Mouse (Mus musculus): ENCODE measurements at regions not wholly inside any gene's neighbourhood (a gene's known extent, or its start where the extent isn't known, plus 50 kb on each side); places are given as distances from the start of the nearest gene placed in this dataset.

DNA sequence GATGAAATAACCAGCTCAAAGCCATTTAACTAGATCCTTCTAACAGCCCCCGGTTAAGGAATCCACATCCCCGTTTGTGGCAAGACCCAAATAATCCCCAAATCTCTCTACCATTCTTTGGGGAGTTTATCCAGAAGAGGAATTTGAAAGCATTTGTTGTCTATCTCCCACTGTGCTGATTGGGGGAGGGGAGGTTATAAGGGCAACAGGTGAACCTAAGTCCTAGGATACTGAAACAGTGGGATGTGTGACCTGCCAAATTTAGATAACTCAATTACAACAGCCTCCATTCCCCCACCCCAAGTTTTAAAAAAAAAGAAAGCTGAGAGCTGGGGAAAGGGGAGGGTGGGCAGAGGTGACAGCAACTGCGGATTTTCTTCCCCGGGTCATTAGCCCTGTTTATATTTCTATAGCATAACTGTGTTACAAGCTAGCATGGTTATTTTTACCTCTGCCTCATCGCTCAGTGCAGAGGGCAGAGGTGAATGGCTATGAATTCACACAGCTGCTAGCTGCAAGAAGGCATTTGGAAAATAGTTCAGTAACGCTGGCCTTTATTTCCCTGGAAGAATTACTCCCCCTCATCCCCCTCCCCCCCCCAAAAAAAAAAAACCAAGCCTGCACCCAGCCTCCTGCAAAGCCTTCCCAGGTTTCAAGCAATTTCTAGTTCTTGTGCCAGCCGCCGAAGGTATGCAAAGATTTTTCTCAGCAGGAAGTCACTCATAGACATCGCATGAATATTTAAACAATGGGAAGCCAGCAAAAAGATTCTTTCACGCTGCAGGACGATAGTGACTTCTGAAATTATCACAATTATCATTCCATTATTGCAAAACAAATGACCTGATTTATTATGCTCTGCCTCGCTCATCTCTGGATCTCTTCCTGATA, 388.5 kb upstream of the Acvr2a start:
- Histone ChIP-seq H3K27me3 (replicated peaks; ENCODE audit: control insufficient read depth, insufficient read depth, low read length) (no peaks in the 10 kb centered on the region), H3K36me3 (ENCODE audit: control insufficient read depth, insufficient read depth, low read length) (no peaks in the 10 kb centered on the region), H3K9me3 (ENCODE audit: control insufficient read depth, low read length) (no peaks in the 10 kb centered on the region), H3K27ac (ENCODE audit: low read depth) (no peak overlapping the region), H3K4me1 (replicated peaks; ENCODE audit: control insufficient read depth, insufficient read depth, low read length) (peaks cover 19% of the 10 kb centered on the region; the same call in 1 of the 2 replicates), H3K4me3 (ENCODE audit: low read depth, low read length) (no peak overlapping the region), H3K4me2 (ENCODE audit: low read length) (no peak overlapping the region), H3K9ac (ENCODE audit: low read length) (no peak overlapping the region)
- WGBS = 16% methylated on average over 12 of the region's 12 CpGs
- DNase-seq (ENCODE audit: low spot score) = no peak
- no peak for ATAC-seq (replicated peaks; ENCODE audit: low FRiP score, low TSS enrichment, low read depth)

DNA sequence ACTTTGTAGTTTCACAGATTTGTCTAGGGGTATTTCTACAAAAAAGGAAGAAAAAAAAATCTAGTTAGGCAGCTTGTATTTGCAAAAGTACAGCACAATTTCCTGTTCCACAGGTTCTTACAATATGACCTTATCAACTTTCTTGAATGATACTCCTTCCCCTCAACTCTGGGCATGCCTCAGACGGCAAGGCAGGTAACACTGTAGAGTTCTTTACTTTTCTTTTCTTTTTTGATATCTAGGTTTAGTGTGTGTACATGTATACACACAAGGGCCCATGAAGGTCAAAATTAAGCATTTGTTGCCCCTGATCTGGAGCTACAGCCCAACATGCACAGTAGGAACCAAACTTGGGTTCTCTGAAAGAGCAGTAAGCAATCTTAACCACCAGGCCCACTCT, 381.4 kb upstream of the Acvr2a start:
- Histone ChIP-seq H3K27ac (ENCODE audit: low read depth) (no peak overlapping the region), H3K4me3 (ENCODE audit: low read depth, low read length) (no peak overlapping the region)

DNA sequence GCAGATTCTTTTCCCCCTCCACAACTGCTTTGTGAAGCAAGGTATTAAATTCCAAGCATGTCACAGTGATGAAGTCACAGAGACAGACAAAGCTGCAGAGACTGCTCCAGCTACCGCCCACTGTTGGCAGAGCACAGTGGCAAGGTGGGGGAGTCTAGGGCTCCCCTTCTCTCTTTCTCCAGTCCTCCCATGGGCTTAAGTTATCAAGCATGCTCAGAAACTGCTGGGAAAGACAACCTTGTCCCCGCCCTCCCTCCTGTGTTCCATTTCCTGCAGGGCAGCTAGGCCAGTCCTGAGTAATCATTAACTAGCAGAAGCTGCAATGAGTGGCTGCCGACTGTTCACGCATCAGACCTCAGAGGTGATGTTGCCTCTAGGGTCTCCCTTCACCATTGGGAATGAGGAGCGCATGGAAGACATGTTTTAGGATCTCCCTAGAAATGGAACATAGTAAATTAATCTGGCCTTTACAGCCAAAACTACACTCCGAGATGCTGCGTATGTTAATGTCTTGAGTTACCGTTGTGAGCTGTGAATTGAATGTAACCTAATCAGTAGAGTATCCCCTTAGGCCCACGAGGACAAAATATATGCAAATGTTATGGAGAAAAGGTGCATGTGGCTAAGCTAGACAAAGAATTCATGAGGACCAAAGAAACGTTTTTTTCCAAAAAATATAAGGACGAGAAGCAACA, 372.5 kb upstream of the Acvr2a start:
- Histone ChIP-seq H3K9ac (ENCODE audit: low read length) (no peak overlapping the region), H3K36me3 (ENCODE audit: control insufficient read depth, insufficient read depth, low read length) (no peaks in the 10 kb centered on the region), H3K4me3 (ENCODE audit: low read depth, low read length) (no peak overlapping the region), H3K9me3 (ENCODE audit: control insufficient read depth, low read length) (no peaks in the 10 kb centered on the region), H3K27ac (ENCODE audit: low read depth) (peak overlapping the region; percentile 1; the same call in 1 of the 2 replicates), H3K4me1 (replicated peaks; ENCODE audit: control insufficient read depth, insufficient read depth, low read length) (peaks cover 9% of the 10 kb centered on the region; the same call in 1 of the 2 replicates), H3K4me2 (ENCODE audit: low read length) (0 out of 2 replicates have a peak overlapping the region, but pooled peaks have one; percentile 1), H3K27me3 (replicated peaks; ENCODE audit: control insufficient read depth, insufficient read depth, low read length) (no peaks in the 10 kb centered on the region)
- peak; percentile 88 for ATAC-seq (replicated peaks; ENCODE audit: low FRiP score, low TSS enrichment, low read depth)
- peak; percentile 75 for DNase-seq (ENCODE audit: low spot score)
- WGBS = 38% methylated on average over 11 of the region's 11 CpGs

More for the DNA sequence above, 381.4 kb upstream of the Acvr2a start:
- H3K9ac ChIP-seq (ENCODE audit: low read length) = no peak overlapping the region
- no peaks in the 10 kb centered on the region for H3K36me3 ChIP-seq (ENCODE audit: control insufficient read depth, insufficient read depth, low read length)
- 68% methylated on average over 1 of the region's 1 CpGs for WGBS
- ATAC-seq (replicated peaks; ENCODE audit: low FRiP score, low TSS enrichment, low read depth) = no peak
- no peak overlapping the region for H3K4me2 ChIP-seq (ENCODE audit: low read length)
- H3K9me3 ChIP-seq (ENCODE audit: control insufficient read depth, low read length) = no peaks in the 10 kb centered on the region
- H3K4me1 ChIP-seq (replicated peaks; ENCODE audit: control insufficient read depth, insufficient read depth, low read length) = no peaks in the 10 kb centered on the region
- H3K27me3 ChIP-seq (replicated peaks; ENCODE audit: control insufficient read depth, insufficient read depth, low read length) = no peaks in the 10 kb centered on the region
- no peak for DNase-seq (ENCODE audit: low spot score)

- peak; percentile 28; the same call in 1 of the 2 replicates for ATAC-seq (replicated peaks; ENCODE audit: low FRiP score, low TSS enrichment, low read depth)
- Histone ChIP-seq H3K9me3 (ENCODE audit: control insufficient read depth, low read length) (no peaks in the 10 kb centered on the region), H3K4me3 (ENCODE audit: low read depth, low read length) (no peak overlapping the region), H3K4me2 (ENCODE audit: low read length) (no peak overlapping the region), H3K27ac (ENCODE audit: low read depth) (peak overlapping the region; percentile 1; the same call in 1 of the 2 replicates), H3K4me1 (replicated peaks; ENCODE audit: control insufficient read depth, insufficient read depth, low read length) (peaks cover 9% of the 10 kb centered on the region; the same call in 1 of the 2 replicates), H3K27me3 (replicated peaks; ENCODE audit: control insufficient read depth, insufficient read depth, low read length) (no peaks in the 10 kb centered on the region), H3K9ac (ENCODE audit: low read length) (no peak overlapping the region), H3K36me3 (ENCODE audit: control insufficient read depth, insufficient read depth, low read length) (no peaks in the 10 kb centered on the region)
- DNase-seq (ENCODE audit: low spot score) = no peak
- WGBS = 51% methylated on average over 10 of the region's 10 CpGs
Measured at GRCm38 (mm10) chr2:48441991-48442544, 371.8 kb upstream of the Acvr2a start.

DNA sequence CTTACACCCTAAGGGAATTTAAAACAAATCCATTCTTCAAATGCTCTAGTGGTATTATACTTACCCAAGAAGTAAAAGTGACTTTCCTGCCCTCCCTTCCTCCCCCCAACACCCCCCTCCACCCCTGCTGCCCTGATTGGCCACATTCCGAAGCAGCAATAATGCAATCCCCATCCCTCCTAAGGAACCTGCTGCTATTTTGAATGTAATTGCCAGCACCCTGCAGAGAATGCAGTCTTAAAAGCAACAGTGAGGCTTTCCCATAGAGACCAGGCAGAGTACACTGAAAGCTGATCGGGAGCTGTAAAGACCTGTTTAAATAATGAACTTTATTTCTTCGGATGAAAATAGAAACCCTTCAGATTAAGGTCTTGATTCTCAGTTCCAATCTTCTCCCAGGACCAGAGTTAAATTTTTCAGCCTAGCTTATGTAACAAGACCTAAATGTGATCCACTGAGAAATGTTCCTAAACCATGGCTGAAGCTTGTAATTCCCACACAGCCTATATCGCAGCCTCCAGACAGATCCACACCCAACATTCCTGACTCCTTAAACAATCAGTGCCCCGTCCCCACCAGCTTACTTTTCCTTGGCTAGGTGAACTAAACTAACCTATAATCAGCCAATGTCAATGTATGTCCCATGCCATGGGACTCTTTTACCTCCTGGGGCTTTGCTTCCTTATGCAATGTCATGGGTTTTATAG, 367.9 kb upstream of the Acvr2a start:
- ATAC-seq (replicated peaks; ENCODE audit: low FRiP score, low TSS enrichment, low read depth) (no peak), DNase-seq (ENCODE audit: low spot score) (no peak)
- Histone ChIP-seq H3K4me3 (ENCODE audit: low read depth, low read length) (no peak overlapping the region), H3K27ac (ENCODE audit: low read depth) (no peak overlapping the region), H3K4me2 (ENCODE audit: low read length) (no peak overlapping the region), H3K9ac (ENCODE audit: low read length) (no peak overlapping the region), H3K4me1 (replicated peaks; ENCODE audit: control insufficient read depth, insufficient read depth, low read length) (peaks cover 8% of the 10 kb centered on the region; the same call in 1 of the 2 replicates), H3K27me3 (replicated peaks; ENCODE audit: control insufficient read depth, insufficient read depth, low read length) (no peaks in the 10 kb centered on the region), H3K9me3 (ENCODE audit: control insufficient read depth, low read length) (no peaks in the 10 kb centered on the region), H3K36me3 (ENCODE audit: control insufficient read depth, insufficient read depth, low read length) (no peaks in the 10 kb centered on the region)
- 43% methylated on average over 5 of the region's 5 CpGs for WGBS

DNA sequence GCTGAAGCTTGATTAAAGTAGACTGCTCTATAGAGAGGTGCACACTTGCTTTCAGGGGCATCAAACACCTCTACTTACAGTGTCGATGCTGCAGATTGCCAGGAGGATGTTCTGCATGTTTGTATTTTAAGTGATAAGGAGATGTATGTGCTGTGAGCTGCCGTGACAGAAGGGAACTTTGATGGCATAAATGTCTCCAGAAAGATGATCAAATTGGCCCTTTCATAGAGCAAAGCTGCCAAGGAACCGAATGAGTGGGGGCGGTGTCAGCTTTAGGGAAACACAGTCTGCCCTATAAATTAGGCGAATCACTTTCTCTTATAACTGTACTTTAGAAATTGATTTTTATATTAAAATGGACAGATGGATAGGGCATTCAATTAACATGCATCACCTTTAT, 367.3 kb upstream of the Acvr2a start:
- peaks cover 4% of the 10 kb centered on the region; the same call in 1 of the 2 replicates for H3K4me1 ChIP-seq (replicated peaks; ENCODE audit: control insufficient read depth, insufficient read depth, low read length)
- H3K4me2 ChIP-seq (ENCODE audit: low read length) = no peak overlapping the region
- 70% methylated on average over 5 of the region's 5 CpGs for WGBS
- H3K9me3 ChIP-seq (ENCODE audit: control insufficient read depth, low read length) = no peaks in the 10 kb centered on the region
- no peaks in the 10 kb centered on the region for H3K27me3 ChIP-seq (replicated peaks; ENCODE audit: control insufficient read depth, insufficient read depth, low read length)
- H3K27ac ChIP-seq (ENCODE audit: low read depth) = no peak overlapping the region
- no peak overlapping the region for H3K4me3 ChIP-seq (ENCODE audit: low read depth, low read length)
- H3K36me3 ChIP-seq (ENCODE audit: control insufficient read depth, insufficient read depth, low read length) = no peaks in the 10 kb centered on the region
- H3K9ac ChIP-seq (ENCODE audit: low read length) = no peak overlapping the region
- DNase-seq (ENCODE audit: low spot score) (no peak), ATAC-seq (replicated peaks; ENCODE audit: low FRiP score, low TSS enrichment, low read depth) (no peak)

DNA sequence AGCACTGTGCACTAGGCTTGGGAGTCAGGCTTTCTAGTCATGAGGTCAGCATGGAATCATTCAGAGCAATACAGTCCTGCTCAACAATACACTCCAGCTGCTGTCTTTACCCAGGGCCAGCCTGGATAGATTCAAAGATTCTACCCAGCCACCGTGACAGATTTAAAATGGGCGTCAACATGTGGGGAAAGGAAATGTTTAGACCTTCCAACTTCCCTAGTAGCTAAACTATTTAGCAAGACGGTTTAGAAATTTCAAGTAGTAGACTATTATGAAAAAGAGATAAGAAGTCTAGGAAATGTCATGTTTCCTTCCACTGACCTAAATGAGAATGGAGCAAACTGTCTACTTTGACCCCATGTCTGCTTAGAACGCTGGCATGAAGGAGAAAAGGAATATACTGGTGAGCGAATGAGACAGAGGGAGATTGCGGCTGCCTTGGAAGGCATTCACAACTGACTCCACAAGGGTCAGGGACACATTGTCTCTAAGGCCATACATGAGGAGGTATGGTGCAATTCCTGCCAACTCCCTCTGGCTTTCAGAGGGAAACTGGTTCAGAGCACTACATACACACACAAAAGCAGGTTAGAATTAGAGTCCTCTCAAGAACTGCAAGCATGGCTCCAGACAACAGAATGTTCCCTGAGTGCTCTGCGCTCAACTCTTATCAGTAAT, 364.6 kb upstream of the Acvr2a start:
- Histone ChIP-seq H3K4me1 (replicated peaks; ENCODE audit: control insufficient read depth, insufficient read depth, low read length) (no peaks in the 10 kb centered on the region), H3K9ac (ENCODE audit: low read length) (no peak overlapping the region), H3K27me3 (replicated peaks; ENCODE audit: control insufficient read depth, insufficient read depth, low read length) (no peaks in the 10 kb centered on the region), H3K9me3 (ENCODE audit: control insufficient read depth, low read length) (no peaks in the 10 kb centered on the region), H3K4me2 (ENCODE audit: low read length) (no peak overlapping the region), H3K27ac (ENCODE audit: low read depth) (no peak overlapping the region), H3K4me3 (ENCODE audit: low read depth, low read length) (no peak overlapping the region), H3K36me3 (ENCODE audit: control insufficient read depth, insufficient read depth, low read length) (no peaks in the 10 kb centered on the region)
- WGBS = 75% methylated on average over 7 of the region's 7 CpGs
- ATAC-seq (replicated peaks; ENCODE audit: low FRiP score, low TSS enrichment, low read depth) (no peak), DNase-seq (ENCODE audit: low spot score) (no peak)

All from intestine, embryonic 14.5 days (tissue).